Mouse (Mus musculus): ENCODE results near the gene Pltp.

- TF ChIP-seq CTCF (IDR thresholded peaks at IDR 0.05; ENCODE audit: low read depth) (no peak), EP300 (IDR thresholded peaks at IDR 0.05; ENCODE audit: low read depth) (no peak)
These were observed 33.5 kb downstream of the Pltp start for GRCm38 (mm10) chr2:164823969-164824368.
